Mouse (Mus musculus) retina, postnatal 7 days (tissue): ENCODE data around the gene Gm20741.
A peak's percentile ranks its signal among the peaks of the same experiment; 100 is the strongest.

ENCODE experiments used
- DNase-seq: peaks from one replicate; pipeline ENCODE4 v3.0.0-alpha.2; 2012; ENCODE audit warnings: low read depth, low spot score

Gm20741 gene

GRCm38 (mm10) chr16:88811827-88812226, at the start of gene Gm20741:
Gene Gm20741, minus strand, starts transcription at chr16:88812220.
- no peak for DNase-seq

DNA sequence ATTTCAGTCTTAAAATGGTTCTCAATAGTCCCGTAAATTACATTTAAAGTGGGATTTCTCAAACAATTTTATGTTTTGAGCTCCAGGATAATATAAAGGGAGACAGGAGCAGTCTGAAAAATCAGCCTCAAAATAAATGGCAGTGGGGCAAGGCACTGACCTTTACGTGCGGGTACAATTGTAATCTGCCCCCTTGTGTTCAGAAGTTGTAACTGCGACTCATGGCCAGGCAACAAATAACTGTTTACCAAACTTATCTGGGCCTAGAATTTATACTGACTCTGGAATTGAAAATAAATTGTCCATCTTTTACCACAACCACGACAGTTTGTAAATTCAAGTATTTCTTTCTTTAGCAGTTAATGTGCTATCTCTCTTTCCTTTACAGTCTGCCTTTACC, 39.4 kb upstream of the Gm20741 start:
- peak; percentile 5 for DNase-seq

DNA sequence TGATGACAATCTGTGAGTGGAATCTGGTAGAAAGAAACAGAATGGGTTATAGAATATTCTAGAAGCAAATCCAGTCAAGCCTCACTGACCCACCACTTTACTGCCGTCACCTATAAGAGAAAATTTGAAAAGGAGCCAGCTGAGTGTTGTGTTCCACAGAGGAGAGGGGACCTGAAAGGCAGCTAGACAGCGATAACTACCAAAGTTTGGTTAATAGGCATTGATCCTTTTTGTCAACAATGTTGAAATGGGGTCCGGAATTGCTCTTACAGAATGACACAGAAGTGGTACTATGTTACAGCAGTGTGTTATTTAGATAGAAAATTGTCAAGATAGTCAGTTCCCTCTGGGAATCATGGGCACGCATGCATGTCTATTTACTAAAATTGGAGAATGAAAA, 36.5 kb upstream of the Gm20741 start:
- DNase-seq = no peak

GRCm38 (mm10) chr16:88847363-88847762, 35.3 kb upstream of the Gm20741 start:
- no peak for DNase-seq

- no peak for DNase-seq
These were observed 15.0 kb upstream of the Gm20741 start for GRCm38 (mm10) chr16:88826978-88827377.

DNA sequence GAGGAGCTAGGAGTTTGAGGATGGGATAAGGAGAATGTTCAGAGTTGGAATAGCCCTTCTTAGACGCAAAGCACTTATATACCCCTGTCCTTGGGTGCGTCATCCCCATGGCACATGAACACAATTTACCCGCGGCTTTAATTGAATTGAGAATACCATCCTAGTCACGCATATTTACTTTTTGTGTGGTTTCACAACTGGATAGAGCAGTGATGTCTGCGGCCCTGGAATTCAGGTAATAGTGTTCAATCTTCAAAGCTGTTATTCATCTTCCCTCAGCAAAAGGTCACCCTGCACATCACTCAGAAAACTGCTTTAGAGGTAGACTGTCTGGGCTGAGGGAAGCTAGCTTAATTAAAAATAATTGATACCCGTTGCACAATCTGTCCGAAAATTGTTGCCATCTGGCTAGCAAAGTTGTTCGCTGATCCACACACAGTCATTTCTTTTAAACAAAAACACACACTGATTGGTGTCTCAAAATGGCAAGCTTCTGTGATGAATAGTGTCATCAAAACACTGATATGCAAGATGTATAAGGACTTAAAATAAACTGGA, 14.2 kb upstream of the Gm20741 start, which contains the start of gene Krtap14:
Krtap14 (minus strand) TSS at position 51 of the 558 bp plus-strand sequence.
- DNase-seq = no peak

DNA sequence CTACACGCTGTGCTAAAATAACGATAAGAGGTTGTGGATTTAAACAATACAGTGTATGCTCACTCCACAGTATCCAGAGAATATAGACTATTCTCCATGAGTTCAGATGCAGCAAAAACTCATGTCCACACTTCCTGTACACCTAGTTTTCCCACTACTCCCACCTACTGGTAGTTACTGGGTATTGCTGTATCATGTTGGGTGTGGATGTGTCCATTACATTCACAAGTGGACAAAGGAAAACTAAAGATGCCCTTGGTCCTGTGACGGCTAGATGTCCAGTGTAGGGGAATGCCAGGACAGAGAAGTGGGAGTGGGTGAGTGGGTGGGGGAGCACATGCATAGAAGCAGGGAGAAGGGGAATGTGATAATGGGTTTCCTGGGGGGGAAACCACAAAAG, 11.7 kb upstream of the Gm20741 start:
- peak; percentile 6 for DNase-seq

DNA sequence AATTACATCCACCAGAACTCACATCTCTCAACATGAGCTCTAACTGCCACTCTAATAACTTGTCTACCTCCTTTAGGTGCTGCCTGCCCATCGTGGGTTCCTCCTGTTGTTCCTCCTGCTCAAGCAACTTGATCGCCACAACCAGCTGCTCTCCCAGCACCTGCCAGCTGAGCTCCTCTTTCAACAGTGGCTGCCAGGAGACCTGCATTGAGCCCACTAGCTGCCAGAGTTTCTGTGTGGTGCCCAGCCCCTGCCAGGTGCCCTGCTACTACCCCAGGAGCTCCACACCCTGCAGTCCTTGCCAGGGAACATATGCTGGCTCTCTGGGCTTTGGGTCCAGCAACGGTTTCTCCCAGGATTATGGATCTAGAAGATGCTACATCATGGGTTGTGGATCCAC, 8.0 kb upstream of the Gm20741 start, which contains the start of gene Krtap15:
Krtap15 (plus strand) TSS at position 150 of the 400 bp plus-strand sequence.
- DNase-seq = no peak

DNA sequence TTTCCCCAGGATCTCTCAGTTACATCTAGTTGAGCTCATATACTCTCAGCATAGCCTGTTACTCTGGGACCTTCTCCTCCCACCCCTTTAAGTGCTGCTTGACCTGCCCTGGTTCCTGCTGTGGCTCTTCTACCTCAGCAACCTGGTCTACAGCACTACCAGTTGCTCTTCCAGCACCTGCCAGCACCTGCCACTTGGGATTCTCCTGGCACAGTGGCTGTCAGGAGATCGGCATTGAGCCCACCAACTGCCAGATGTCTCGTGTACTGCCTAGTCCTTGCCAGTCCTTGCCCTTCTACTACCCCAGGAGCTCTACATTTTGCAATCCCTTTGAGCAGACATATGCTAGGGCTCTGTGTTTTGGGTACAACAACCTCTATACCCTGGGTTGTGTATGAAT, 25.2 kb downstream of the Gm20741 start:
- no peak for DNase-seq

DNA sequence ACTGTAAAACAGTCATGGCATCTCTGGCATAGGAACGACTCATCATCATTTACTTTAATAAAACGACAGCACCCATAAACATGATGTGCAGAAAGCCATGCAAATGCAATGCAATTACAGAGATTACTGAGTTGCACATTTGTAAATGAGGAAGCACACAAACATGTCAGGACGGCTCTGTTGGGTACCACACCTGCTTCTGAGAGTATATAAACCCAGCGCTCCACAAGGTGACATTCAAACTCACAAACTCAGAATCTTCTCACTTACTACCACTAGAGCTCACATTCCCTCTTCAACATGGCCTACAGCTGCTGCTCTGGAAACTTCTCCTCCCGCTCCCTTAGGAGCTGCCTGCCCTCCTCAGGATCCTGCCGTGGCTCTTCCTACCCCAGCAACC, 34.4 kb downstream of the Gm20741 start, which contains the start of gene Gm5965:
Gm5965 (plus strand) TSS at position 301 of the 400 bp plus-strand sequence.
- DNase-seq = no peak

DNA sequence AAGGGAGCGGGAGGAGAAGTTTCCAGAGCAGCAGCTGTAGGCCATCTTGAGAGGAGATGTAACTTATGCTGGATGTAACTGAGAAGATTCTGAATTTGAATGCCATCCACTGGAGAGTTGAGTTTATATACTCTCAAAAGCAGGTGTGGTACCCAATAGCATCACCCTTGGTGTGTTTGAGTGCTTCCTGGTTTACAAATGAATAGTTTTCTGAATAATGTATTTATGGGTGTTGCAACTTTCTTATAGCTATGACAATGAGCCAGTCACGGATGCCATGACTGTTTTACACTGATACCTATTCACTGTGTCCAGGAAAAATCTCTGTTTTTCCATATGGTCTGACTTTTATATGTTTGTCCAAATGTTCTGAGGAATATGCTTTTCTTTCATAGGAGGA, 37.9 kb downstream of the Gm20741 start, which contains the start of gene 2310057N15Rik:
2310057N15Rik (minus strand) TSS at position 101 of the 400 bp plus-strand sequence.
- no peak for DNase-seq
